Mouse (Mus musculus) thymus, adult 2 months (tissue): ENCODE results near the gene Chl1. TPM values are rescaled to one million over a fixed set of nuclear protein-coding genes. Genes with fewer than 3 reads are reported as not detected.

ENCODE experiments used
- DNase-seq: peaks from one replicate; pipeline ENCODE4 v3.0.0; 2021
- H3K27ac ChIP-seq: fragments of 200-500 bp; 2 replicates; pipeline ENCODE4 v1.5.1; 2012; ENCODE audit warnings: low read length, control low read depth; ENCODE audit not compliant: control insufficient read depth, insufficient read depth
- H3K27me3 ChIP-seq: fragments of 200-500 bp; 2 replicates; pipeline ENCODE4 v1.6.1; 2012; ENCODE audit warnings: mild to moderate bottlenecking, low read length, moderate library complexity, mixed read lengths; ENCODE audit not compliant: control insufficient read depth, insufficient read depth
- H3K36me3 ChIP-seq: fragments of 200-500 bp; 2 replicates; pipeline ENCODE4 v1.6.1; 2012; ENCODE audit warnings: mild to moderate bottlenecking, low read length, moderate library complexity; ENCODE audit not compliant: control insufficient read depth, insufficient read depth
- H3K4me1 ChIP-seq: fragments of 200-500 bp; replicated peaks from 2 replicates; pipeline ENCODE4 v1.6.1; 2012; ENCODE audit warnings: low read length; ENCODE audit not compliant: control insufficient read depth, insufficient read depth
- H3K4me3 ChIP-seq: fragments of 200-500 bp; 2 replicates; pipeline ENCODE4 v1.5.1; 2012; ENCODE audit warnings: mild to moderate bottlenecking, low read length, control low read depth, moderate library complexity; ENCODE audit not compliant: control insufficient read depth, insufficient read depth
- CTCF ChIP-seq: fragments of 200-500 bp; IDR thresholded peaks from 2 replicates; pipeline ENCODE4 v1.5.1; 2012; ENCODE audit warnings: mild to moderate bottlenecking, control low read depth, low read length, moderate library complexity, borderline replicate concordance; ENCODE audit not compliant: control insufficient read depth, poor library complexity, insufficient read depth; ENCODE audit errors: extremely low read depth
- POLR2A ChIP-seq: fragments of 200-500 bp; IDR thresholded peaks from 2 replicates; pipeline ENCODE4 v1.6.1; 2012; ENCODE audit warnings: mild to moderate bottlenecking, low read length, control low read depth, moderate library complexity; ENCODE audit not compliant: control insufficient read depth, poor library complexity, insufficient read depth; ENCODE audit errors: extremely low read depth
- WGBS: fragments of 180-500 bp; shearing (Covaris S2); methylation state at CpG from one replicate; pipeline ENCODE4 v1.1.7; 2018; 5-methylcytosine and 5-hydroxymethylcytosine counted together
- polyA plus RNA-seq: library from polyadenylated mRNA; depleted of rRNA; stranded (reverse); fragments of >200 nt; gene quantifications from 2 replicates; pipeline ENCODE4 v1.2.3, GENCODE M21; 2012

Gene Chl1
- polyA plus RNA-seq, 1 experiment = 0.63 TPM

DNA sequence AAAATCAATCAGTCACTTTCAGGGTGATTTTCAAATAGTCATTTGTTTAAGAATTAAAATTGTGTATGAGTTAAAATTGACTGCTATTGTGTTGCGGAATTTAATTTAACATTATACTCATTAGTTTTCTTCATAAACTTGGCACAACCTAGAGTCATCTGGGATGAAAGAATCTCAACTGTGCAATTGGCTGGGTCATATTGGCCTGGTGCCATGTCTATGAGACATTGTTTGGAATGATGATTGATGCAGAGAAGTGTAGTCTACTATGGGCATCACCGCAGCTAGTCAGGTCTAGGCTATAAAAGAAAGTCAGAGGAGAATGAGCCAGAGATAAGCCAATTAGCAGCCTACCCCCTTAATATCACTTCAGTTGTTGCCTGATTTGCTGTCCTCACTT is 148.8 kb downstream of the Chl1 start:
- Histone ChIP-seq H3K4me3 (no peak overlapping the region), H3K27ac (no peak overlapping the region), H3K4me1 (no peaks in the 10 kb centered on the region), H3K27me3 (no peaks in the 10 kb centered on the region), H3K36me3 (no peaks in the 10 kb centered on the region)
- no peak for DNase-seq
- TF ChIP-seq POLR2A (no peak), CTCF (no peak)
- WGBS = 97% methylated on average over 2 of the region's 2 CpGs

DNA sequence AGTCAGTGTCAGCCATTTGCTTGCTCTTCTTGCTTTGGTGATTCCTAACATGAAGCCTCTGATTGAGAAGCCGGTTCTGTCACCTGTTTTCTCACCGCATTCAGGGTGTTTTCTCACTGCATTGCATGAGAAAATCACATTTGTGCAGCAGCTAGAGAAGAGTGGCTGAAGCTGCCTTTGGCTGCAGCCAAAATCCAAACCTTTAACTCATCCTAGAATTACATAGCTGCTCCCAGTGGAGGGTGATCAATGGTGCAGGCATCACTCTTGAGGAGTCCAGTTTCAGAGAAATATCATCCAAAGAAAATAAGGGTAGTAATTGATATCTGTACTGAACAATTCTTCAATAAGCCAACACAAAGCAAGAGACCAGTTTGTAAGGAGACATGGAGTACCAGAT is 154.8 kb downstream of the Chl1 start:
- no peaks in the 10 kb centered on the region for H3K36me3 ChIP-seq
- no peak for DNase-seq
- H3K4me3 ChIP-seq = no peak overlapping the region
- WGBS = 97% methylated on average over 2 of the region's 2 CpGs
- H3K4me1 ChIP-seq = no peaks in the 10 kb centered on the region
- H3K27ac ChIP-seq = no peak overlapping the region
- no peak for TF ChIP-seq CTCF
- TF ChIP-seq POLR2A = no peak
- H3K27me3 ChIP-seq = no peaks in the 10 kb centered on the region

DNA sequence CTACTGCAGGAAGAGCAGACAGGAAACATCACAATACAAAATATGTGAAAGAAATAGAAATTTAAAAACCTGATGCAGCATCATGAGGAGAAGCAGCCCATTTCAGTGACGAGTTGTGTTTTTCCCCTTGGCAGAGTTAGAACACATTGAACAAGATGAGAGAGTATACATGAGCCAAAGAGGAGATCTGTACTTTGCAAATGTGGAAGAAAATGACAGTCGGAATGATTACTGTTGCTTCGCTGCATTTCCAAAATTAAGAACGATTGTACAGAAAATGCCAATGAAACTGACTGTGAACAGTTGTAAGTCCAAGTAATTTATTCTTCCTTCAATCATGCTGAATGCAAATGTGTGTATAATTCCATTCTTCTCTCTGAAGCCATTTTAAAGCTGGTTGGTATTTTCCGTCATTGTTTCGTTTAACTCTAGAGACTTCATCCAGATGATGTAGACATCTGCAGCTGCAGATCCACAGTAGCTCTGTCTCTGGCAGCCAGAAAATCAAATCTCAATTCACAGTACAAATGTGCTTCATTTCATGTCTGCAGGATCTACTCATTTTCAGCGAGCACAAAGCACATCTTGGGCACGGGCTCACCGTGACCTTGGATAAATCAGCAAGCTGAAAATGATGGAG is 155.4 kb downstream of the Chl1 start:
- no peak for TF ChIP-seq POLR2A
- no peak for TF ChIP-seq CTCF
- Histone ChIP-seq H3K27me3 (no peaks in the 10 kb centered on the region), H3K36me3 (no peaks in the 10 kb centered on the region), H3K27ac (no peak overlapping the region), H3K4me3 (no peak overlapping the region), H3K4me1 (no peaks in the 10 kb centered on the region)
- 96% methylated on average over 9 of the region's 9 CpGs for WGBS
- no peak for DNase-seq

DNA sequence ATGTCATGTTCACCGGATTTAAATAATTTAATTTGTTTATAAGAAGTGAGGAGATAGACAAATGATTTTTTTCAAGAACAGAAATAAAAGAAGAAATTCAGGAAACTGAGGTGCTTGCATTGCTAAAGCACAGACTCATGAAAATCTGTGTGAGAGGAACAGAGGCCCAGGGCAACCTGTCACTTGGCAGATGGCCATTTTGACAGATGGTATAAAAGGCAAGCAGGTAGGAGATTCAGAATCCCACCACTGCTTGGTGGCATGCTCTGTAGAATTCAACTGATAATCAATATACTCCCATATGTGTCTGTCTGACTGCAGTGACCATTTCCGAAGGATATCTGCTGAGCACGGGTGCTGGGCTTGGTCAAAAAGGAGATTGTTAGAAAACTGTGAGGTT is 162.7 kb downstream of the Chl1 start:
- no peak for DNase-seq
- Histone ChIP-seq H3K4me3 (no peak overlapping the region), H3K4me1 (no peaks in the 10 kb centered on the region), H3K27me3 (no peaks in the 10 kb centered on the region), H3K27ac (no peak overlapping the region), H3K36me3 (no peaks in the 10 kb centered on the region)
- WGBS = 95% methylated on average over 3 of the region's 3 CpGs
- no peak for TF ChIP-seq POLR2A
- TF ChIP-seq CTCF = no peak

DNA sequence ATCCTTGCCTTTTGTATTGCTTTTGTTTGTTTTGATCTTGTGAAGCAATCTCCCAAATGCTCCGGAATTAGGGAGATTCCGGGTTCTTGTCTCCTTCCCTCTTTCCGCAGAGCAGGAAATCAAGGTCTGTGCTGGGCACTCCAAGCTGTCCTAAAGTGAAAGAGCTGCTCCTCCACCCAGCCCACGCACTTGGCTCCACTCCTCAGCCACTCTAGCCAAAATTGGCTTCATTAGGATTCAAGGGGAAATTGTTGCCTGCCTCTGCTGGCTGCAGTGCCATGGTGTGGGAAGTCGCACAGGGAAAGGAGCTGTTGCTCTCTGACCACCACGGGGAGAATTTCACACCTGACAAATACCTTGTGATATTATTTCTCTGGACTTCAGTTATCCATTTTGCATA is 163.9 kb downstream of the Chl1 start:
- TF ChIP-seq POLR2A = no peak
- TF ChIP-seq CTCF = no peak
- Histone ChIP-seq H3K36me3 (no peaks in the 10 kb centered on the region), H3K4me3 (no peak overlapping the region), H3K4me1 (no peaks in the 10 kb centered on the region), H3K27ac (no peak overlapping the region), H3K27me3 (no peaks in the 10 kb centered on the region)
- WGBS = 87% methylated on average over 6 of the region's 6 CpGs
- DNase-seq = no peak

DNA sequence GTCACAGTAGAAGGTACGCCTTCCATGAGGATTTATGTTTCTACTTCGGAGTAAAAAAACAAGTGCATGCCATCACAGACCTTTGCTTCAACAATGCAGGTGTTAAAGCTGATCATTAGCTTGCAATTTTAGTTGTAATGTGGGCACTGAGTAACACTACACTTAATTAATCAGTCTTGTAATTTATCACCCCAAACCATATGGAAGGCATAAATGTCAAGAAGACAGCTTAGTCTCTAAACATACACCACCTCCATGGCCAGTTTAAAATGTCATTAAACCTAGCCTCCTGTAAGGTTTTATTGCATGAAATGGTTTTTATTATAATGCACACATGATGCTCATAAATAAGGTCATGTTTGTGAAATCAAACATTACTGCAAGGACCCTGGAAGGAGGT is 164.8 kb downstream of the Chl1 start:
- Histone ChIP-seq H3K27me3 (no peaks in the 10 kb centered on the region), H3K4me3 (no peak overlapping the region), H3K4me1 (no peaks in the 10 kb centered on the region), H3K27ac (no peak overlapping the region), H3K36me3 (no peaks in the 10 kb centered on the region)
- DNase-seq = no peak
- 97% methylated on average over 2 of the region's 2 CpGs for WGBS
- no peak for TF ChIP-seq POLR2A
- no peak for TF ChIP-seq CTCF

DNA sequence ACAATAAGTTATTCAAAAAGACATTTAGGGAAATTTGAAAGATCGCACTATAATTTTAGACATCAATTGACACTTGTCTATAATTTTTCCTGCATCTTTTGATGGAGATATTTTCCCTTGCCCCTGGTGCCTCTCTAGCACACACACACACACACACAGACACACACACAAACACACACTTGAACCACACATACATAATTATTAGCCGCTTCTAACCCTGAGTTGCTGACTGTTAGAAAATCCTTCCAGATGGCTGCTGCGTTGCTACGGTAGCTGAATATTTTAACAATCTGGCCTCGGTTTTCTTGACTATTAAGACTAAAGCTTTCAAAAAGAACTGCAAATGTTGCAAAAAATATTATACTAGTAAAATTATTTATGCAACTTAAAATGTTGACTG is 166.3 kb downstream of the Chl1 start:
- H3K27ac ChIP-seq = no peak overlapping the region
- H3K36me3 ChIP-seq = no peaks in the 10 kb centered on the region
- no peaks in the 10 kb centered on the region for H3K4me1 ChIP-seq
- H3K27me3 ChIP-seq = no peaks in the 10 kb centered on the region
- no peak overlapping the region for H3K4me3 ChIP-seq
- DNase-seq = no peak
- no peak for TF ChIP-seq CTCF
- no peak for TF ChIP-seq POLR2A
- WGBS = 95% methylated on average over 5 of the region's 5 CpGs
